Mouse (Mus musculus) lung, postnatal 0 days (tissue): ENCODE data around the gene Trank1.
A peak's percentile ranks its signal among the peaks of the same experiment; 100 is the strongest.

ENCODE experiments used
- CTCF ChIP-seq: IDR thresholded peaks from 2 replicates; pipeline ENCODE4 v1.5.1; 2016; ENCODE audit warnings: antibody characterized with exemption, mild to moderate bottlenecking
- EP300 ChIP-seq: IDR thresholded peaks from 2 replicates; pipeline ENCODE4 v1.6.1; 2016; ENCODE audit warnings: antibody characterized with exemption, mild to moderate bottlenecking, control low read depth

DNA sequence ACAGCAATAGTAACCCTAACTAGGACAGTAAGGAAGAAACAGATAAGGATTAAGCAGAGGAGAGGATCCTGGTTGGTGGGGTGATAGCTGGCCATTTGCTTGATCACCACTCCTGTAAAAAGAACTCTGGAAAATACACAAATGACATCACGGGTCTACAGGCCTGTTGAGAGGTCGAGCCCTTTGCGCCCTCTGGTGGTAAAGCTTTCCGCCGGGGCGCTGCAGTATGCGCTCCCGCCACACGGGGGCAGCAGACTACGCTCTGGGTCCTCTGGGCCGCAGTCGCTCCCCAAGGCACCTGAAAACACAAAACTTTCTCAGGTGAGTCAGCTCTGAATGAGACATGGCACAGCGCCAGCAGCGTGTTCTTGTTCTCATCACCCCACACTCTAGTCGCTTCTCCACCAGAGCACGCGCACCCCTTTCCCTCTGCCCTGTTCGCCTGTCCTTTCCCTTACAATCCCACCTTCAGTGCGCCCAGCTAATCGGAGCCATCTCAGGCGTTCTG is 21.7 kb upstream of the Trank1 start:
- peak; percentile 100 for TF ChIP-seq CTCF
- TF ChIP-seq EP300 = 0 out of 2 replicates have a peak, but pooled peaks have one; percentile 13
